Mouse (Mus musculus) left cerebral cortex, adult 2 months (tissue): Measurements from ENCODE around the gene Cpa5. TPM values are rescaled to one million over a fixed set of nuclear protein-coding genes. Genes with fewer than 3 reads are reported as not detected.
A peak's percentile ranks its signal among the peaks of the same experiment; 100 is the strongest.

Experiments
- DNase-seq, 2 experiments: peaks; one replicate each; pipeline ENCODE4 v3.0.0; 2021 to 2022; ENCODE audit warnings: low spot score in 2 of 2, mixed read lengths in 1 of 2; ENCODE audit errors: extremely low spot score in 1 of 2
- H3K27ac ChIP-seq: fragments of 200-600 bp; 2 replicates; pipeline ENCODE4 v1.8.1; 2022
- H3K4me3 ChIP-seq: fragments of 200-600 bp; 2 replicates; pipeline ENCODE4 v1.8.1; 2022
- CTCF ChIP-seq: fragments of 200-600 bp; IDR thresholded peaks from 2 replicates; pipeline ENCODE4 v1.8.1; 2022; ENCODE audit warnings: antibody characterized with exemption, mild to moderate bottlenecking, moderate library complexity
- intact Hi-C: fragments of 180-260 bp; cut with DNase I; formaldehyde crosslinking; loops from one replicate; pipeline ENCODE4 v1.15.1; 2025
- long read RNA-seq, 2 experiments: library from polyadenylated mRNA; stranded (forward); transcript quantifications; one replicate each; pipeline ENCODE4 v2.0.0; 2021; ENCODE audit warnings: borderline mapping rate in 2 of 2
- total RNA-seq, 2 experiments: library from RNA; stranded (reverse); gene quantifications; 2 replicates each; pipeline ENCODE4 v1.2.3; 2021

Gene Cpa5
- not detected for total RNA-seq
- long read RNA-seq, experiment 1, result 0 reads
- long read RNA-seq, experiment 2, result 0 reads

- H3K27ac ChIP-seq, result no peak within 1 kb of the TSS
- H3K4me3 ChIP-seq, result no peak within 1 kb of the TSS
- TF ChIP-seq CTCF, result no peak
- DNase-seq, result no peak
- intact Hi-C loops, result no loop called here
Observed at GRCm38 (mm10) chr6:30610710-30611109, at the start of gene Cpa5. Gene Cpa5 (plus strand): TSS chr6:30611010.

- no peak overlapping the region for H3K27ac ChIP-seq
- H3K4me3 ChIP-seq, result no peak overlapping the region
- intact Hi-C loops, result no loop called here
- no peak for TF ChIP-seq CTCF
- no peak for DNase-seq
Observed at GRCm38 (mm10) chr6:30562132-30562531, 48.7 kb upstream of the Cpa5 start.

- intact Hi-C loops, result no loop called here
- no peak for TF ChIP-seq CTCF
- Histone ChIP-seq H3K4me3 (no peak overlapping the region), H3K27ac (no peak overlapping the region)
- DNase-seq, result no peak
Observed at GRCm38 (mm10) chr6:30563575-30563974, 47.2 kb upstream of the Cpa5 start.

- no peak for DNase-seq
- Histone ChIP-seq H3K27ac (no peak overlapping the region), H3K4me3 (no peak overlapping the region)
- no peak for TF ChIP-seq CTCF
- intact Hi-C loops, result no loop called here
Observed at GRCm38 (mm10) chr6:30564051-30564450, 46.8 kb upstream of the Cpa5 start.

GRCm38 (mm10) chr6:30568069-30568468, 42.7 kb upstream of the Cpa5 start, which contains the start of gene Cpa4:
Gene Cpa4 (plus strand): TSS chr6:30568369.
- intact Hi-C loops, result no loop called here
- no peak for TF ChIP-seq CTCF
- DNase-seq, result no peak
- H3K27ac ChIP-seq, result peak within 1 kb of the TSS; percentile 81
- no peak within 1 kb of the TSS for H3K4me3 ChIP-seq

- no peak for TF ChIP-seq CTCF
- intact Hi-C loops, result no loop called here
- Histone ChIP-seq H3K27ac (peak overlapping the region; percentile 81), H3K4me3 (no peak overlapping the region)
- DNase-seq, result peak in 1 of 2 experiments; percentile 45
Observed at GRCm38 (mm10) chr6:30569331-30569730, 41.5 kb upstream of the Cpa5 start.

- intact Hi-C loops, result loop anchor here (5.0 kb wide), 1 partner anchor 102 kb away; no protein-coding TSS in a partner anchor
- no peak for DNase-seq
- Histone ChIP-seq H3K27ac (peak overlapping the region; percentile 81), H3K4me3 (no peak overlapping the region)
- no peak for TF ChIP-seq CTCF
Observed at GRCm38 (mm10) chr6:30570012-30570411, 40.8 kb upstream of the Cpa5 start.

- DNase-seq, result peak; percentile 75 to 85
- H3K27ac ChIP-seq, result peak overlapping the region; percentile 78
- H3K4me3 ChIP-seq, result no peak overlapping the region
- intact Hi-C loops, result loop anchor here (2.0 to 5.0 kb wide), 2 partner anchors 24 to 100 kb away; no protein-coding TSS in a partner anchor
- no peak for TF ChIP-seq CTCF
Observed at GRCm38 (mm10) chr6:30572456-30573311, 38.1 kb upstream of the Cpa5 start.

- DNase-seq, result no peak
- TF ChIP-seq CTCF, result no peak
- intact Hi-C loops, result loop anchor here (2.0 to 5.0 kb wide), 2 partner anchors 25 to 99 kb away; no protein-coding TSS in a partner anchor
- H3K27ac ChIP-seq, result peak overlapping the region; percentile 78
- no peak overlapping the region for H3K4me3 ChIP-seq
Observed at GRCm38 (mm10) chr6:30573380-30573779, 37.4 kb upstream of the Cpa5 start.

- intact Hi-C loops, result loop anchor here (5.0 kb wide), 1 partner anchor 97 kb away; no protein-coding TSS in a partner anchor
Observed at GRCm38 (mm10) chr6:30574945-30575344, 35.9 kb upstream of the Cpa5 start.

GRCm38 (mm10) chr6:30576477-30577203, 34.2 kb upstream of the Cpa5 start:
- no peak overlapping the region for H3K27ac ChIP-seq
- no peak for TF ChIP-seq CTCF
- intact Hi-C loops, result no loop called here
- no peak for DNase-seq
- no peak overlapping the region for H3K4me3 ChIP-seq

More at GRCm38 (mm10) chr6:30574945-30575344, 35.9 kb upstream of the Cpa5 start:
- no peak overlapping the region for H3K27ac ChIP-seq
- no peak for DNase-seq
- H3K4me3 ChIP-seq, result no peak overlapping the region
- no peak for TF ChIP-seq CTCF
